12 mouse cellular contexts compared by ENCODE assay signal in genomic region chr9:113248703-113249274, GRCm38 (mm10).
DNase-seq lines count a peak whose midpoint lies in the region; ATAC-seq lines count a peak whose summit lies in the region.
"Had no signal": no experiment of that assay in that cellular context is flagged by ENCODE, and none has a peak within 500 bp of the region (broad histone marks: within the 10 kb centered on the region; RNA-seq: fewer than 3 reads in every experiment).

No protein-coding gene starts in this region.

- no peaks in the 10 kb centered on the region for H3K36me3 ChIP-seq in heart, embryonic 10.5 days
- H3K36me3 ChIP-seq in limb, embryonic 13.5 days, result no peaks in the 10 kb centered on the region
- H3K36me3 ChIP-seq: liver, embryonic 13.5 days; stomach, embryonic 15.5 days had no signal

- H3K4me1 ChIP-seq in heart, embryonic 10.5 days, result no peaks in the 10 kb centered on the region
- H3K4me1 ChIP-seq in limb, embryonic 13.5 days, result peaks cover 7% of the 10 kb centered on the region; the same call in 1 of the 2 replicates
- H3K4me1 ChIP-seq: liver, embryonic 13.5 days; stomach, embryonic 15.5 days had no signal

- 81% methylated on average over 12 of the region's 12 CpGs for WGBS in heart, embryonic 10.5 days
- 34% methylated on average over 12 of the region's 12 CpGs for WGBS in limb, embryonic 13.5 days

- no peak overlapping the region for H3K4me3 ChIP-seq in heart, embryonic 10.5 days
- H3K4me3 ChIP-seq in limb, embryonic 13.5 days, result no peak overlapping the region
- H3K4me3 ChIP-seq: liver, embryonic 13.5 days; stomach, embryonic 15.5 days had no signal

- H3K9ac ChIP-seq in limb, embryonic 13.5 days, result no peak overlapping the region
- H3K9ac ChIP-seq: liver, embryonic 13.5 days; stomach, embryonic 15.5 days had no signal

- no peaks in the 10 kb centered on the region for H3K27me3 ChIP-seq in heart, embryonic 10.5 days (ENCODE audit: insufficient read depth, poor library complexity, severe bottlenecking)
- peaks cover 12% of the 10 kb centered on the region for H3K27me3 ChIP-seq in limb, embryonic 13.5 days
- H3K27me3 ChIP-seq: liver, embryonic 13.5 days; stomach, embryonic 15.5 days had no signal

- peak; percentile 50 for DNase-seq in heart, embryonic 10.5 days (ENCODE audit: low spot score)
- no peak for DNase-seq in heart, adult 8-10 months (ENCODE audit: low spot score)
- DNase-seq in right cerebral cortex, adult 18-20 months, result peak; percentile 89
- DNase-seq in adrenal gland, adult 2 months, result no peak
- DNase-seq in cerebellum, adult 11-12 months, result no peak
- no peak for DNase-seq in thymus, postnatal 36 days
- DNase-seq: B cell, adult 2 months; cerebellum, adult 18-20 months; liver, embryonic 13.5 days had no signal

- ATAC-seq in frontal cortex, adult (ENCODE audit: low TSS enrichment), result peak; percentile 83
- peak; percentile 91 for ATAC-seq in limb, embryonic 13.5 days (ENCODE audit: low FRiP score, low read depth)

- H3K27ac ChIP-seq in heart, embryonic 10.5 days, result no peak overlapping the region
- no peak overlapping the region for H3K27ac ChIP-seq in limb, embryonic 13.5 days
- H3K27ac ChIP-seq: liver, embryonic 13.5 days; stomach, embryonic 15.5 days had no signal

- no peak overlapping the region for H3K4me2 ChIP-seq in limb, embryonic 13.5 days (replicated peaks)
- H3K4me2 ChIP-seq: liver, embryonic 13.5 days; stomach, embryonic 15.5 days had no signal

- H3K9me3 ChIP-seq in heart, embryonic 10.5 days, result no peaks in the 10 kb centered on the region
- no peaks in the 10 kb centered on the region for H3K9me3 ChIP-seq in limb, embryonic 13.5 days
- H3K9me3 ChIP-seq: liver, embryonic 13.5 days; stomach, embryonic 15.5 days had no signal

Comparison
In these comparisons a context has a peak if more than half of its experiments do, and no peak if none do; other contexts are left out.
1. DNase-seq: peak in heart, embryonic 10.5 days (single experiment) and right cerebral cortex, adult 18-20 months (single experiment); none in heart, adult 8-10 months (single experiment), adrenal gland, adult 2 months (single experiment), cerebellum, adult 11-12 months (single experiment) and thymus, postnatal 36 days (0 of 2).